Mouse (Mus musculus): ENCODE results near the gene 4931422A03Rik. TPM values are rescaled to one million over a fixed set of nuclear protein-coding genes. Genes with fewer than 3 reads are reported as not detected.

Gene 4931422A03Rik
- polyA plus RNA-seq, 1 experiment = not detected

DNA sequence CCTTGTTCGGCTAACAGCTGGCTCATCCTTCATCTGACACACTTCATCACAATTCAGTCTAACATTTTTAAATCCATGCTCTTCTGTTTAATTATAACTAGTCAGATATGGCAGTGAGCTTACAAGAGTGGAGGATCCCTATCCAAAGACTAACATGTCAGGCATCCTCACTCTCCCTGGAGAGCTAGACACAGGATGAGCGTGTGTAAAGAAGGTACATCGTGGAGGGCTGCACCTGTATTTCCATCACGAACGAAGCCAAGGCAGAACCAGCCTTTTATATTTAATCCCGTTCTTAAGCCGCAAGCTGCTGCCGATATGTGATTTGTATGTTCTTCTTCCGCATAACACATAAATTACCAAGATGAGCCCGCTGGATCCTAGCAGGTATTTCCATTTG lies 45.0 kb downstream of the 4931422A03Rik start:
- Histone ChIP-seq H3K27me3 (ENCODE audit: control insufficient read depth, insufficient read depth, low read length) (no peaks in the 10 kb centered on the region), H3K36me3 (ENCODE audit: control insufficient read depth, insufficient read depth, low read length) (peaks cover 21% of the 10 kb centered on the region), H3K4me1 (ENCODE audit: control insufficient read depth, insufficient read depth, insufficient read length) (no peaks in the 10 kb centered on the region), H3K27ac (ENCODE audit: insufficient read depth, low read length) (no peak overlapping the region), H3K4me3 (ENCODE audit: extremely low read depth, insufficient read depth, insufficient read length) (no peak overlapping the region)
- TF ChIP-seq POLR2A (IDR thresholded peaks at IDR 0.05; ENCODE audit: low read depth, low read length) (no peak), CTCF (IDR thresholded peaks at IDR 0.05; ENCODE audit: extremely low read depth, insufficient read depth, insufficient read length, insufficient replicate concordance) (no peak)
- DNase-seq (ENCODE audit: low read depth in 1 of 2, low spot score in 2 of 2) = no peak
- 93% methylated on average over 10 of the region's 10 CpGs for WGBS

DNA sequence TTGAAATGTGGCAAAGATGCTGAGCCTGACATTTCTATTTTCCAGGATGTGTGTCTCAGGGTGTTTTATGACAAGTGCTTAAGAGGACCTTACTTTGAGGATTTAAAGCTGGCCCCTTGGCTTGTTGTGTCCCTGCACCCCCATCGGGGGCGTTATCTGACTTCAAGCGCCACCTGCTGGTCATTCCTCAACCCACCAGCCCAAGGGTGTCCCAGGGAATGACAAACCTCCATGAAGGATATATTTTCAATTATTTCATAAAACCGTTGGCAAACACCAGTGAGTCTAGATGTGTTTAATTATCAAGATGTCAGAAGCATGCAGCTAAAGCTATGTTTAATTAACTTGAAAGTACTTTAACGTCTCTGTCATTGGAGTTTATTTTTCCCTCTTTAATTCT lies 45.9 kb downstream of the 4931422A03Rik start:
- Histone ChIP-seq H3K27me3 (ENCODE audit: control insufficient read depth, insufficient read depth, low read length) (no peaks in the 10 kb centered on the region), H3K36me3 (ENCODE audit: control insufficient read depth, insufficient read depth, low read length) (peaks cover 22% of the 10 kb centered on the region), H3K27ac (ENCODE audit: insufficient read depth, low read length) (no peak overlapping the region), H3K4me1 (ENCODE audit: control insufficient read depth, insufficient read depth, insufficient read length) (no peaks in the 10 kb centered on the region), H3K4me3 (ENCODE audit: extremely low read depth, insufficient read depth, insufficient read length) (no peak overlapping the region)
- peak; percentile 85 for TF ChIP-seq CTCF (IDR thresholded peaks at IDR 0.05; ENCODE audit: extremely low read depth, insufficient read depth, insufficient read length, insufficient replicate concordance)
- no peak for TF ChIP-seq POLR2A (IDR thresholded peaks at IDR 0.05; ENCODE audit: low read depth, low read length)
- WGBS = 20% methylated on average over 5 of the region's 5 CpGs
- DNase-seq (ENCODE audit: low read depth in 1 of 2, low spot score in 2 of 2) = peak; percentile 32 to 74

DNA sequence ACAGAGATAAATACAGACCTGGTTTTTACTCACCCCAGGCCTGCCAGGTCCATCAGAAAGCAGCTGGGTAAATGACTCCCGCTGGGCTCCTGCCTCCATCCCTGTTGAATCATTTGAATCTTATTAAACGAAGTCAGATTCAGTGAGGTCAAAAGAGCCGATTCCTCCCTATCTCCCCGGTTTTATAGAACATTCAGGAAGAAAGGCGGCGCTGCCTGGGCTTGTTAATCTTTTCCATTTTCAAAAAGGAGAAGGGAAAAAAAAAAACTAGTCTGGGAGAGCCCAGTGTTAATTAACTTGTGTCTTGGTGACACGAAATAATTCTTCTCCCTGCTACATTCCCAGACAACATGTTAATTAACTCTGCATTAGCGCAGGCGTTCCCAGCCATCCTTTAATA lies 50.4 kb downstream of the 4931422A03Rik start:
- Histone ChIP-seq H3K36me3 (ENCODE audit: control insufficient read depth, insufficient read depth, low read length) (peaks cover 29% of the 10 kb centered on the region), H3K27ac (ENCODE audit: insufficient read depth, low read length) (no peak overlapping the region)
- 91% methylated on average over 9 of the region's 9 CpGs for WGBS

DNA sequence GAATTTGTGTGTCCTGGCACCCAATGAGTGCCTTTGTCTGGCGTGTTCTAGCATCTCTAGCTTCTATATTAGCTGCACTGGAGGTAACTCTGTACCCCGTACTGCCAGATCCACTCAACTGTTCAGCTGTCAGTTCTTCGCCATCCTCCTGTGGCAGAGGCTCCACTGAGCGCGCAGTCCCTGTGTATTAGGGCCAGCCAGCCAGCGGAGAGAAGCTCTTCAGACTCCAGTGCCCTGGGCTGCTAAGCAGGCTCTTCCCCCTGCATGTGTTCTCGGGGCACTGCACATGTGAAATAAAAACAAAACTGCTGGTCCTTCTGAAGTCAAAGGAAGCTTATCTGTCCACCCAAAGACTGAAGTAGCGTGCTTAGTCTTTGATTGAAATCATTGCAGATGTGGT lies 50.9 kb downstream of the 4931422A03Rik start:
- no peak for DNase-seq (ENCODE audit: low read depth in 1 of 2, low spot score in 2 of 2)
- WGBS = 78% methylated on average over 8 of the region's 8 CpGs
- Histone ChIP-seq H3K36me3 (ENCODE audit: control insufficient read depth, insufficient read depth, low read length) (peaks cover 27% of the 10 kb centered on the region), H3K27me3 (ENCODE audit: control insufficient read depth, insufficient read depth, low read length) (no peaks in the 10 kb centered on the region), H3K4me3 (ENCODE audit: extremely low read depth, insufficient read depth, insufficient read length) (no peak overlapping the region), H3K27ac (ENCODE audit: insufficient read depth, low read length) (no peak overlapping the region), H3K4me1 (ENCODE audit: control insufficient read depth, insufficient read depth, insufficient read length) (no peaks in the 10 kb centered on the region)
- TF ChIP-seq POLR2A (IDR thresholded peaks at IDR 0.05; ENCODE audit: low read depth, low read length) (no peak), CTCF (IDR thresholded peaks at IDR 0.05; ENCODE audit: extremely low read depth, insufficient read depth, insufficient read length, insufficient replicate concordance) (no peak)

More for the DNA sequence above, 50.4 kb downstream of the 4931422A03Rik start:
- H3K27me3 ChIP-seq (ENCODE audit: control insufficient read depth, insufficient read depth, low read length) = no peaks in the 10 kb centered on the region
- H3K4me1 ChIP-seq (ENCODE audit: control insufficient read depth, insufficient read depth, insufficient read length) = no peaks in the 10 kb centered on the region
- TF ChIP-seq POLR2A (IDR thresholded peaks at IDR 0.05; ENCODE audit: low read depth, low read length) = no peak
- no peak for TF ChIP-seq CTCF (IDR thresholded peaks at IDR 0.05; ENCODE audit: extremely low read depth, insufficient read depth, insufficient read length, insufficient replicate concordance)
- no peak for DNase-seq (ENCODE audit: low read depth in 1 of 2, low spot score in 2 of 2)
- no peak overlapping the region for H3K4me3 ChIP-seq (ENCODE audit: extremely low read depth, insufficient read depth, insufficient read length)

DNA sequence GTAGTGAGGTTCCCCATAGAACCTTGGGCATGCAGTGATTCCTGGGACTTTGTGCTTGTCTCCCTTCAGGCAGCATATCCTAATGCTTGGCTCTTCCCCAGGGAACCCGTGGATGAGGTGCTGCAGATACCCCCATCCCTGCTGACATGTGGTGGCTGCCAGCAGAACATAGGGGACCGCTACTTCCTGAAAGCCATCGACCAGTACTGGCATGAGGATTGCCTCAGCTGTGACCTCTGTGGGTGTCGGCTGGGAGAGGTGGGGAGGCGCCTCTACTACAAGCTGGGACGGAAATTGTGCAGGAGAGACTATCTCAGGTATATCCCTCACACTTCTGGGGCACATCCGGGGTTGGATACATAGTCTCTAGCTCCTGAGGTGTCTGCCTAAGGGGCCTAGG lies 52.3 kb downstream of the 4931422A03Rik start:
- no peak for TF ChIP-seq CTCF (IDR thresholded peaks at IDR 0.05; ENCODE audit: extremely low read depth, insufficient read depth, insufficient read length, insufficient replicate concordance)
- TF ChIP-seq POLR2A (IDR thresholded peaks at IDR 0.05; ENCODE audit: low read depth, low read length) = no peak
- H3K27me3 ChIP-seq (ENCODE audit: control insufficient read depth, insufficient read depth, low read length) = no peaks in the 10 kb centered on the region
- H3K36me3 ChIP-seq (ENCODE audit: control insufficient read depth, insufficient read depth, low read length) = peaks cover 25% of the 10 kb centered on the region
- no peaks in the 10 kb centered on the region for H3K4me1 ChIP-seq (ENCODE audit: control insufficient read depth, insufficient read depth, insufficient read length)
- no peak overlapping the region for H3K4me3 ChIP-seq (ENCODE audit: extremely low read depth, insufficient read depth, insufficient read length)
- 56% methylated on average over 7 of the region's 7 CpGs for WGBS
- DNase-seq (ENCODE audit: low read depth in 1 of 2, low spot score in 2 of 2) = no peak
- no peak overlapping the region for H3K27ac ChIP-seq (ENCODE audit: insufficient read depth, low read length)

DNA sequence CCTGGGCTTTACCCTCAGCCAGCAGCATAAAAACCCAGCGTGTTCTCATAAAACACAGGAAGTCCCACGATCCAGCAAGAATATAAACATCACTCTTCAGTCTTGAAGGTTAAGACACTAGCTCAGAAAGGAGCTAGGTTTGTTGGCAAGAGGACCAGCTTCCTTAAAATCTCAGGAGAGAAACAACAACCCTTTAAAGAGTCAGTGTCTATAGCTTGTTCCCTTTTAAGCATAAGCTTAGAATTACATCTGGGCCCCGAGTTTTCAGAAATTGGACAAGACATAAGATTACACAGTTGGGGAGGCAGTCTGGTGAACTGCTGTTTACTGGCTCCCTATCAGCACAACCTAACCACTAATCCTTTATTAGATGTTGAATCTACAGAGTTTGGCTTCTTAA lies 56.3 kb downstream of the 4931422A03Rik start:
- WGBS = 18% methylated on average over 3 of the region's 3 CpGs
- TF ChIP-seq CTCF (IDR thresholded peaks at IDR 0.05; ENCODE audit: extremely low read depth, insufficient read depth, insufficient read length, insufficient replicate concordance) (no peak), POLR2A (IDR thresholded peaks at IDR 0.05; ENCODE audit: low read depth, low read length) (no peak)
- H3K4me1 ChIP-seq (ENCODE audit: control insufficient read depth, insufficient read depth, insufficient read length) = no peaks in the 10 kb centered on the region
- H3K27me3 ChIP-seq (ENCODE audit: control insufficient read depth, insufficient read depth, low read length) = no peaks in the 10 kb centered on the region
- 0 out of 2 replicates have a peak overlapping the region, but pooled peaks have one; percentile 13 for H3K27ac ChIP-seq (ENCODE audit: insufficient read depth, low read length)
- H3K4me3 ChIP-seq (ENCODE audit: extremely low read depth, insufficient read depth, insufficient read length) = peak overlapping the region; percentile 14
- H3K36me3 ChIP-seq (ENCODE audit: control insufficient read depth, insufficient read depth, low read length) = peaks cover 8% of the 10 kb centered on the region; the same call in 1 of the 2 replicates
- no peak for DNase-seq (ENCODE audit: low read depth in 1 of 2, low spot score in 2 of 2)

DNA sequence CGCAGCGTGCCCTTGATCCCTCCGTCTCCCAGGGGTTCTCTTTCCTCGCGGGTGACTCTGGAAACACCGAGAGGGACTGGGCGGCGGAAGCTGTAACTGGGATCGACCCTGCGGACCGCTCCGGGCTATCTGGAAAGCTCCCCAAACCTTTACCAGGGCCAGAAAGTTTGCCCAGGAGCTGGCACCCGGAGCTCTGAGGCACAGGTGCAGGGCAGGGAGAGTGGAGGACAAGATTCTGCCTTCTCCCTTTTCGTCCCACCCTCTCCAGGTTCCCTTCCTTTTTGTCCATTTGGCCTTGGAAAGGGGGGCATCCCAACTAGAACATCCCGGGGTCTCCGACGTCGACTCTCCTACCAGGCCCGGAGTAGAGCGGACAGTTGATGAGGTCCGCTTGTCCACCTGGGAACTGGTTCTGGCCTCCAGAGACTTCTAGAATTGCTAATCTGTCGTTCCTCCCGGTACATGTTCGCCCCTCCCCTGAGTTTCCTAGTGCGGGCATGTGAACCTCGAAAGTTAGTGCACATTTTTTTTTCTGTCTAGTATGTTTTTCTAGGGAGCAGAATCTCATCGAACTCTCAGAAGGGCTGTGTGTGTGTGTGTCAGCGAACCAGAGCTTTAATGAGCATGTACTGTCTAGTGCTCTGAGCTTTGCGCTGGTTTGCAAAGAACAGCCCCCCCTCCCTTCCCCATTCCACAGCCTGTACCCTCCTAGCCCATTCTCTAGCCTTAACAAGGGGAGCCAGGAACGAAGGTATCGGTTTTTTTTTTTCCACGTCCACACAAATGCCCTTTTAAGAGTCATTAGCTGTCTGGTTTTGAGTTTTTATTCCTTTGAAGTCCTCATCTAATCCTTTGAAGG lies 57.1 kb downstream of the 4931422A03Rik start:
- H3K27ac ChIP-seq (ENCODE audit: insufficient read depth, low read length) = peak overlapping the region; percentile 88
- H3K4me1 ChIP-seq (ENCODE audit: control insufficient read depth, insufficient read depth, insufficient read length) = no peaks in the 10 kb centered on the region
- peaks cover 5% of the 10 kb centered on the region; the same call in 1 of the 2 replicates for H3K36me3 ChIP-seq (ENCODE audit: control insufficient read depth, insufficient read depth, low read length)
- DNase-seq (ENCODE audit: low read depth in 1 of 2, low spot score in 2 of 2) = no peak
- peak overlapping the region; percentile 84 for H3K4me3 ChIP-seq (ENCODE audit: extremely low read depth, insufficient read depth, insufficient read length)
- TF ChIP-seq POLR2A (IDR thresholded peaks at IDR 0.05; ENCODE audit: low read depth, low read length) (no peak), CTCF (IDR thresholded peaks at IDR 0.05; ENCODE audit: extremely low read depth, insufficient read depth, insufficient read length, insufficient replicate concordance) (no peak)
- no peaks in the 10 kb centered on the region for H3K27me3 ChIP-seq (ENCODE audit: control insufficient read depth, insufficient read depth, low read length)
- WGBS = 4% methylated on average over 32 of the region's 32 CpGs

Measured in spleen, adult 2 months (tissue).